Mouse (Mus musculus) MEL-GATA-1-ER (cell line): Measurements from ENCODE around the gene Mrpl18.
A peak's percentile ranks its signal among the peaks of the same experiment; 100 is the strongest.
"Not testable (repeated sequence)": the region's sequence is repeated elsewhere in the genome, so short reads cannot be mapped to it uniquely, and the experiment has no call there.

Experiments
- DNase-seq: peaks from one replicate; pipeline ENCODE4 v3.0.0-alpha.2; 2012; ENCODE audit warnings: low read depth; ENCODE audit errors: extremely low read depth

The Mrpl18 gene

GRCm38 (mm10) chr17:12915881-12916583, at the start of gene Mrpl18:
Gene Mrpl18, minus strand, starts transcription at chr17:12916345.
- DNase-seq: peak; percentile 99

DNA sequence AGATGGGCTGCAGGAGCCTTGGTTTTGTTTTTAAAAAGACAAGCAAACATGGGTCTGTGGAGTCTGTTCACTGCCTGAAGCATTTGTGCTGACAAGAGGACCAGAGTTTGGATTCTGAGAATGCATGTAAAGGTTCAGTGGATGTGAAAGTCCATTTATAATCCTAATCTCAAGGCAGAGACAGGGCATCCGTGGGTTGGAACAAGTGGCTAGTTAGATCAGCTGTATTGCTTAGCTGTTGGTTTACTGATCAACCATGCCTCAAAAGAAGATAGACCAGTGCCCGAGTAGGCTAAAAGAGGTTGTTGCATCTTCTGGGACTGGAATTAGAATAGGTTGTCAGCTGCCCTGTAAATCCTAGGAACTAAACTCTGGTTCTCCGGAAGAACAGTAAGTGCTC, 47.3 kb upstream of the Mrpl18 start:
- DNase-seq: no peak

GRCm38 (mm10) chr17:12960331-12960873, 44.3 kb upstream of the Mrpl18 start, which contains the start of gene Acat2:
Gene Acat2, minus strand, starts transcription at chr17:12960747.
- peak; percentile 86 for DNase-seq

- DNase-seq: not testable (repeated sequence)
These were observed 43.2 kb upstream of the Mrpl18 start for GRCm38 (mm10) chr17:12959377-12959776.

DNA sequence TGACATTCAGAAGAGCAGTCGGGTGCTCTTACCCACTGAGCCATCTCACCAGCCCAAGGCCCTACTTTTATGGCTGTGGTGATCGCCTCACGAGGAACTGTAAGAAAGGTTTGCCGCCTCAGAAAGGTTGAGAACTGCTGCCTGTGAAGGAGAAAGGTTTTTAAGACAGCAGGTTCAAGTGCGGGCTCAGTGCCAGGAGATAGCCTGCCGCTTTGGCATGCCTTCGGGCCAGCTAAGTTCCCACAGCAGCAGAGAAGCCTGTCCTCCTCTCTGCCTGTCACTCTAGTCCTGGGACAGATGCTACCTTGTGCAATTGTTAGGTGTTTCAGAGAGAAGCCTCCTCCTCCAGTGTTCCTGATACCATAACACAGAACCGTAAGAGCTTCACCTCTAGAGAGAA, 40.5 kb upstream of the Mrpl18 start:
- no peak for DNase-seq

GRCm38 (mm10) chr17:12949669-12950068, 33.5 kb upstream of the Mrpl18 start:
- no peak for DNase-seq

- no peak for DNase-seq
These were observed 26.5 kb upstream of the Mrpl18 start for GRCm38 (mm10) chr17:12942459-12943162.

DNA sequence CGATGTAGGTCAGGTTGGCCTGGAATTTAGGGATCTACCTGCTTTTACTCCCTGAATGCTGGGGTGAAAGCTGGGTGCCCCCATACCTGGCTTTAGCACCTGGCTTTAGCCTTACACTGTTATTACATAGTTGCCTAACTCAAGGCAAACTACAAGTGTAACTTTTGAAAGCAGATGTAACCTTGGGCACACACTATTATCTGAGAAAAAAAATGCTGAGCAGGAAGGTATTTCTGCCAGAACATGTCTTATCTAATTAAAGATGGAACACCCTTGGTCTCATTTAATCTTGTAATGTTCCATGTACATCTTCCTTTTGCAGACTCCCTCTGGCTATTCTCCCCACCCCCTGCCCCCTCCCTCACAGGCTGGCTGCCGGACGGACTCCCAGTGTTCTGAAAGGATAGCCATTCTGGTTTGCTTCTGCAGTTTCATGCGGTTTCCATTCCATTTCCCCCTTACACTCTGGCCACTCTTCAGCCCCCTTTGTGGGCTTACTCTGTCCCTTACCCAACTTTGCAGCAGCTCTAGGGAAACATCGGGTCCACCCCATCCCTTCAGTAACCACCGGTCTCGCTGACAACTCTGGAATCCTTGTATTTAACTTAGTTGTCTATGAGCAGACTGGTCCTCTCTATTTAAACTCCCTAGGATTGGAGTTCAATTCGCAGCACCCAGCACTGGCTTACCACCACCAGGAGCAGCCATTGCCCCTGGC, 25.6 kb upstream of the Mrpl18 start:
- no peak for DNase-seq

GRCm38 (mm10) chr17:12940151-12940805, 24.1 kb upstream of the Mrpl18 start, which contains the start of gene Acat3:
Gene Acat3, minus strand, starts transcription at chr17:12940600.
- no peak for DNase-seq

GRCm38 (mm10) chr17:12939377-12940148, 23.4 kb upstream of the Mrpl18 start:
- not testable (repeated sequence) for DNase-seq

DNA sequence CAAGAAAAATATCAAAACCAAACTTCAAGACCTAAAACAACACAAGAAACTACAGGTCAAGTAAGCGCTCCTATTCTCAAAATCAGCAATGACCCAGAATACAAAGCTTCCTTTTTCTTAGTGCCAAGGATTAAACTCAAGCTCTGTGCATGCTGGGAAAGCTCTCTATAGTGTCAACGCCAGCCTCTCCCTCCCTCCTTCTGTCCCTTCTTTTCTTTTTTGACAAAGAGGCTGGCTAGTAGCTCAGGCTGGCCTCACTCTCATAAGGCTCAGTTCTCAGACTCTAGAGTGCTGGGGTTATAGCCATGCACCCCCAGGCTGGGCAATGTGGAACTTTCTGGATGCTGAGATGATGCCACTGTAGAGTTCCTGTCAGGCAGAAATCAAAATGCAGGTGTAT, 21.9 kb upstream of the Mrpl18 start:
- DNase-seq: no peak

GRCm38 (mm10) chr17:12937412-12937970, 21.3 kb upstream of the Mrpl18 start:
- DNase-seq: no peak

DNA sequence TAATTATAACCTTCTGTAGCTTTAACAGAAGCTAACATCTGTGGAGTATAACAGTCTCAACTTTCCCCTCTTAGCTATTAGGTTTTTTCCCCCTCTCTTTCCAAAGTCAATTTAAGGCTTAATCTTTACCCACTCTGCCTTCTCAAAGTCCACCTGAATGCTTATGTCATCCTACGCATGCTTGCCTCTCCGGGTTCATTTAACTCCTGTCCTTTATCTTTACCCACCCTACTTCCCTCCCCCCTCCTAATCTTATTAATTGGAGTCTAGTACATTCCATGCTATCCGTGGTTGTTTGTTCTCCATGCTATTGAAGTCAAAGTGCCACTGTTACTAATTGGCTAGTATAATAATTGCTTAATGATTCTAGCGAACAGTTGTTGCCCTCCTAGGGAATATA, 19.6 kb upstream of the Mrpl18 start:
- DNase-seq: no peak

GRCm38 (mm10) chr17:12931576-12931975, 15.4 kb upstream of the Mrpl18 start:
- not testable (repeated sequence) for DNase-seq

DNA sequence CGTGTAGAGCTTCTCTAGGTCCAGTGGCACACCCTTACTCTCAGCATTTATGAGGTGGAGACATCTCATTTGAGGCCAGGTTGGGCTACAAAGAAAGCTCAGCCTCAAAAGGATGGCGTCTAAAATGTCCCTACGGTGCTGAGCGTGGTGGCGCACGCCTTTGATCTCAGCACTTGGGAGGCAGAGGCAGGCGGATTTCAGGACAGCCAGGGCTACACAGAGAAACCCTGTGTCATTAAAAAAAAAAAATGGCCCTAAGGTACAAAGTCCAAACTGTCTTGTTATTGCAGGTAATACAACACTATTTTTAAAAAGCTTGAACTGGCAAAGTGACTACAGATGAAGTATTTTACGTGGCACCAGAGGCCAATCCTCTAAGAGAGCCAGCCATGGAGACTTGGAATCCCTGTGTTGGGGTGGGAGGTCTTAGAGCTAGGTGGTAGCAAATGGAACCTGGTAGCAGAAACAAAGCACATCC, 9.6 kb upstream of the Mrpl18 start:
- no peak for DNase-seq

DNA sequence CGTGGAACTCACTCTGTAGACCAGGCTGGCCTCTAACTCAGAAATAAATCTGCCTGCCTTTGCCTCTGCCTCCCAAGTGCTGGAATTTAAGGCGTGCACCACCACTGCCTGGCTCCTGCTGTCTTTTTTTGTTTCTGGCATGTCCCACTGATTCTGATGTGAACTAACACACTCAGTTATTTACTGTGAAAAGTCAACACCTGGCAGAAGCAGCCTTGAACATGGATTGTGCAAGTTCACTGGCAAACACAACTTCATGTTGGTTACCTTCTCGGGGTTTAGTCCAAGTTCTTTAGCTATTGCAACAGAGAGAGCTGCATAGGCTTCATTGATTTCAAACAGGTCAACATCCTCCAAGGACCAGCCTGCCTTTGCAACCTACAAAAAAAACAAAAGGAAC, 8.9 kb upstream of the Mrpl18 start:
- DNase-seq: no peak

DNA sequence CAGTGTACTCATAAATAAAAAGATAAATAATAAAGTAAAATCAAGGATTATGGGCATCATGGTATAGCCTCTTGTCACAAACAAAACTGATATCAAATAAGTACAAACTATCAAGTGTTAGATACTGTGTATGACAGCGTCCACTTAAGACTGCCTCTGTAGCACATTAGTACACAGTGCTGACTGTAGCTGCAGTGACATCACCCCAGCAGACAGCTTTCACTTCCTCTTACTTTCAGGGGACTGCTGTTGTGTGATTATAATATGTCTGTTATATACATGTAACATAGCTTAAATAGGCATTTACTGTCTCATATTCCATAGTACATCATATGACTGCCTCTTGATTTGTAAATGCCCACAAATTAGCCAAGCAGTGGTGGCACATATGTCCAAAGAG, 4.9 kb upstream of the Mrpl18 start:
- DNase-seq: no peak

DNA sequence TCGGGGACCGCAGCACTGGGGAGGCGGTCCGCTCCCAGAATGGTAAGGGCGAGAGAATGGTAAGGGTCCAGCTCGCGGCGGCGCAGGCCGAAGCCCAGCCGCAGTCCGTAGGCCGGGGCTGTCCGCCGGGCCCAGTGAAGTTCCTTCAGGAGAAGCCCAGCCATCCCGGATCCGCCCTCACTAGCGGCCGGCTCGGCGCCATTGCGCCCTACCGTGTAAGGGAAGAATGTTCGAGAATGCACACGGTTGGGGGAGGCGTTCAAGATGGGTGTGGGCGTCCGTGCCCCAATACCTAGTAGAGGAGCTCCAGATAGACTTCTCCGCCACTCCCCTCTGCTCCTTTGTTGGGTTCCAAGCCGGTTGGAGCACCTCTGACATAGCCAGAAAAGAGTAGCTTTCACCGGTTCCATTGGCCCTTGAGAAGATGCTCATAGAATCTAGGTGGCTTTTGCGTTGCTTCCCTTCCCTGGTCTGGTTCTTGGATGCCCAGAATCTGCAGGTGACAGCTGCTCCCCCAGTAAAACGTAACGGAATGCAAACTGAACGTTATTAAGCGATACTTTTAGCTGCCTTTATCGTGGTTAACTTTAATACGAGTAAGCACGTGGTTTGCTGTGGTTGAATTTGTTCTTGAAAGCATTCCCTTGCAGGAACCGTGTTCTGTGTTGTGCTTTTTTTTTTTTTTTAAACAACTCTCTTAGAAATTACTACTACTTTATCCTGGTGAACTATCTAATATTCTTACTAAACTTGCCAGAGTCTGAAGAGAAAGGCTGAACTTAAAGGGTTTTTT, 639 bp upstream of the Mrpl18 start:
- peak; percentile 40 for DNase-seq

- DNase-seq: no peak
These were observed 661 bp downstream of the Mrpl18 start, which contains the start of gene Tcp1 for GRCm38 (mm10) chr17:12915488-12915880. Gene Tcp1, plus strand, starts transcription at chr17:12915701.
